Mouse (Mus musculus) ovary, postnatal 36 days (tissue): ENCODE results near the gene Olfr284.
A peak's percentile ranks its signal among the peaks of the same experiment; 100 is the strongest.

Source experiments
- DNase-seq: peaks from one replicate; pipeline ENCODE4 v3.0.0; 2022; ENCODE audit warnings: low spot score, mixed read lengths

The Olfr284 gene

GRCm38 (mm10) chr15:98340887-98341286 is at the start of gene Olfr284:
Olfr284 (minus strand) TSS chr15:98340987.
- DNase-seq = no peak

- DNase-seq = peak; percentile 79
Observed at GRCm38 (mm10) chr15:98389796-98390195, 49.0 kb upstream of the Olfr284 start.

- DNase-seq = no peak
Observed at GRCm38 (mm10) chr15:98387621-98388020, 46.8 kb upstream of the Olfr284 start.

DNA sequence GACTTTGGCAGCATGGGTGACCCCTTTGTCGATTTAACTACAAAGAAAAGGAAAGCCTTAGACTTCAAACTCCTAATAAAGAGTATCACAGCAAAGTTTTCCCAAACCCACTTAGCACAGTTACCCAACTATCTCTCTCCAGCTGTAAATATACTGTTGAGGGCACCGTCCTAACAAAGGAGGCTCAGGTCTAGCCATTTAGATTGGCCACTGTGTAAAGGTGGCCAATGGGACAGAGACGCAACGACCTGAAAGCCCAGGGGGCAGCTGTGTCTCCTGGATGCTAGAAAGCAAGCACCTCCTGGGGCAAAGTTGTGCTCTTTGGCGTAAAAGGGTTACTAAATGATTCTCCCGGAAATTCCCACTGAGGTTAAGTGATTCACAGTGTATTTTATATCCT is 40.1 kb upstream of the Olfr284 start, which contains the start of gene Olfr283:
TSS of gene Olfr283 (minus strand) at position 101 of the 400 bp plus-strand sequence.
- no peak for DNase-seq

GRCm38 (mm10) chr15:98378209-98378608 is 37.4 kb upstream of the Olfr284 start:
- no peak for DNase-seq

DNA sequence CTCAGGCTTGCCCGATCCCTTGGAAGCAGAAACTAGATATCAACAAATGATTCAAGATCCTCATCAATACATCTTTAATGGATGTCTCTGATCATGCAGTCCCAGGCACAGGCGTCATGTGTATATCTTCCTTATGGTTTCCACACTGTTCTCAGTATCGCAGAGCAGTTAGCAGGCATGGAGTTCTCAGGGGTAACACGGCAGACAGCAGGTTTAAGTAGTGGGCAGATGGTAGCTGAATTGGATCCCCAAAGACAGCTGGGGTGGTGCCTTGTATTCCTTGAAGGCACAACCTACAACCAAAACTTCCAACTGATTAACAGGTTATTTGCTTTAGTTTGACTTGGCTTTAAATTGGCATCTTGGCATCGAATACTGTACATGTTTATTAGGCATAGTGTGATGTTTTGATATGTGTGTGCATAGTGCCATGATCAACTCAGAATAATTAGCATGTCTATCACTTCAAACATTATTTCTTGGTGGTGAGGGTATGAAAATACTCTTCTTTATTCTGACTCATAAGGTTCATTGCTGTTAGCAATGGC is 23.5 kb downstream of the Olfr284 start, which contains the start of gene Olfr285:
TSS of gene Olfr285 (minus strand) at position 177 of the 548 bp plus-strand sequence.
- no peak for DNase-seq

GRCm38 (mm10) chr15:98315703-98316102 is 25.1 kb downstream of the Olfr284 start:
- no peak for DNase-seq

DNA sequence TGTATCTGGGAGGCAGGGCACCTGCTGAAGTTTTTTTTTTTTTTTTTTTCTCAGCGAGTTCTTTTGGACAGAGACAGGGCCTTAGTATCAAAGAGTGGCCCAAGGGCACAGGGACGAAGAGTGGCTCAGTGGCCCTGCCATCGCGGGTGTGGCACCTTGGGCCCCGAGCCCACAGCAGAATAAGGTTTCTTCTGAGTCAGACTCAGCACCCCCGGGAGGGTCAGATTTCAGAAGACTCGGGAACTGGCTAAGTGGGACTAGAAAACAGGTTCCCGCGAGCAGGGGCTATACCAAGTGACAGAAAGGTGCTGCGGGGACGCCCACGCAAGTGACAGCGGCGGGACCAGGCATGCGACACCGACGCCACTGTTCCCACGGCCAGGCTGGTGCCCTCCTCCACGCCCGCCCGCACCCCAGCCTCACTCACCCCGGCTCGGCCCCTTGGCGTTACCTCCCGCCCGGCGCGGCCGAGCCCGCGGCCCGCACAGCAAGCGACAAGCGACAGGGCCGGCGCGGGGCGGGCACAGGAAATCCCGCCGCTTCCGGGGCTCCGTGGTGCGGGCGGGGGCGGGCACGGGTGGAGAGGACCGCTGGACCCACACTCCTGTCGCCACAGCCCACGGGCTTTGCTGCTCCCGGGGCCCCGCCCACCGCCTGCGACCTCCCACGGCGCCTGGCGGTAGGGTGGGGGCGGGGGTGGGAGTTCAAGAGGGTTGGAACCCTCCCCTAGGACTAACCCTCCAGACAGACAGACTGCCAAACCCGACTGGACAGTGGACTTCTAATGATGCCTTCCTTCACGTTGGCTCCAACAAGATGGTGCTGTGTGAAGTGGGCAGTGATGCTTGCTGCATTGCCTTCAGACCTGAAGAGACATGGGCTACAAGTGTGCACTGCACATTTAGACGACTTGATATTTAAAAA is 44.9 kb downstream of the Olfr284 start, which contains the start of gene Zfp641:
TSS of gene Zfp641 (minus strand) at position 534 of the 924 bp plus-strand sequence.
- peak; percentile 62 for DNase-seq

- no peak for DNase-seq
Observed at GRCm38 (mm10) chr15:98293651-98294050, 47.1 kb downstream of the Olfr284 start.
